Mouse (Mus musculus) heart, embryonic 12.5 days (tissue): ENCODE data around the gene Yars. TPM values are rescaled to one million over a fixed set of nuclear protein-coding genes. Genes with fewer than 3 reads are reported as not detected.

Experiments
- ATAC-seq: fragments of 200-750 bp; cut with Nextera tagmentation; 2 replicates; pipeline ENCODE4 v1.8.0; 2017; ENCODE audit warnings: moderate TSS enrichment, moderate library complexity; ENCODE audit not compliant: insufficient number of reproducible peaks, low FRiP score
- H3K27ac ChIP-seq: fragments of 300-500 bp; sonication (generic); 2 replicates; pipeline ENCODE4 v1.5.1; 2016; ENCODE audit warnings: mild to moderate bottlenecking, moderate library complexity; ENCODE audit not compliant: poor library complexity, severe bottlenecking
- H3K27me3 ChIP-seq: fragments of 300-500 bp; sonication (generic); replicated peaks from 2 replicates; pipeline ENCODE4 v1.6.1; 2016; ENCODE audit warnings: mild to moderate bottlenecking, moderate library complexity
- H3K36me3 ChIP-seq: fragments of 300-500 bp; sonication (generic); 2 replicates; pipeline ENCODE4 v1.6.1; 2016; ENCODE audit warnings: mild to moderate bottlenecking, moderate library complexity
- H3K4me1 ChIP-seq: fragments of 300-500 bp; sonication (generic); replicated peaks from 2 replicates; pipeline ENCODE4 v1.6.1; 2016; ENCODE audit warnings: mild to moderate bottlenecking
- H3K4me2 ChIP-seq: fragments of 300-500 bp; sonication (generic); 2 replicates; pipeline ENCODE4 v1.6.1; 2016; ENCODE audit warnings: mild to moderate bottlenecking, moderate library complexity
- H3K4me3 ChIP-seq: fragments of 300-500 bp; sonication (generic); 2 replicates; pipeline ENCODE4 v1.5.1; 2016; ENCODE audit warnings: mild to moderate bottlenecking
- H3K9ac ChIP-seq: fragments of 300-500 bp; sonication (generic); 2 replicates; pipeline ENCODE4 v1.6.1; 2016; ENCODE audit warnings: mild to moderate bottlenecking, moderate library complexity
- H3K9me3 ChIP-seq: fragments of 300-500 bp; sonication (generic); replicated peaks from 2 replicates; pipeline ENCODE4 v1.6.1; 2016; ENCODE audit warnings: mild to moderate bottlenecking, moderate library complexity
- WGBS: fragments of 180-500 bp; shearing (Covaris S2); methylation state at CpG from one replicate; pipeline ENCODE4 v1.1.7; 2016; 5-methylcytosine and 5-hydroxymethylcytosine counted together
- polyA plus RNA-seq: library from polyadenylated mRNA; unstranded; fragments of >200 nt; fragmentation: Nextera tagmentation; extraction: Ambion mirVana; gene quantifications from 2 replicates; pipeline ENCODE4 v1.2.1, GENCODE M21; 2016

Gene Yars
- polyA plus RNA-seq, 1 experiment from 2014 or later, result 49.3 TPM

- no peak overlapping the region for H3K27ac ChIP-seq
- no peaks in the 10 kb centered on the region for H3K36me3 ChIP-seq
- ATAC-seq, result no peak
- no peak overlapping the region for H3K4me2 ChIP-seq
- H3K4me3 ChIP-seq, result no peak overlapping the region
- 55% methylated on average over 12 of the region's 12 CpGs for WGBS
- peaks cover 83% of the 10 kb centered on the region for H3K27me3 ChIP-seq
- H3K9me3 ChIP-seq, result no peaks in the 10 kb centered on the region
- H3K4me1 ChIP-seq, result peaks cover 36% of the 10 kb centered on the region
- H3K9ac ChIP-seq, result no peak overlapping the region
These were observed 42.3 kb downstream of the Yars start for GRCm38 (mm10) chr4:129231594-129232450.

- 73% methylated on average over 9 of the region's 9 CpGs for WGBS
- Histone ChIP-seq H3K27ac (no peak overlapping the region), H3K9me3 (no peaks in the 10 kb centered on the region), H3K27me3 (peaks cover 83% of the 10 kb centered on the region), H3K4me2 (no peak overlapping the region), H3K9ac (no peak overlapping the region), H3K36me3 (no peaks in the 10 kb centered on the region), H3K4me3 (no peak overlapping the region), H3K4me1 (peaks cover 33% of the 10 kb centered on the region)
- ATAC-seq, result no peak
These were observed 43.2 kb downstream of the Yars start for GRCm38 (mm10) chr4:129232561-129233360.

- 6% methylated on average over 7 of the region's 7 CpGs for WGBS
- ATAC-seq, result no peak
- Histone ChIP-seq H3K9me3 (no peaks in the 10 kb centered on the region), H3K36me3 (no peaks in the 10 kb centered on the region), H3K4me3 (no peak overlapping the region), H3K4me2 (no peak overlapping the region), H3K4me1 (peaks cover 40% of the 10 kb centered on the region), H3K27me3 (peaks cover 85% of the 10 kb centered on the region), H3K27ac (no peak overlapping the region), H3K9ac (no peak overlapping the region)
These were observed 44.9 kb downstream of the Yars start for GRCm38 (mm10) chr4:129234488-129234887.

GRCm38 (mm10) chr4:129235147-129235546 is 45.6 kb downstream of the Yars start:
- H3K27me3 ChIP-seq, result peaks cover 85% of the 10 kb centered on the region
- 37% methylated on average over 3 of the region's 3 CpGs for WGBS
- no peak overlapping the region for H3K27ac ChIP-seq
- no peaks in the 10 kb centered on the region for H3K36me3 ChIP-seq
- no peak overlapping the region for H3K9ac ChIP-seq
- no peak for ATAC-seq
- H3K4me1 ChIP-seq, result peaks cover 40% of the 10 kb centered on the region
- no peak overlapping the region for H3K4me2 ChIP-seq
- H3K9me3 ChIP-seq, result no peaks in the 10 kb centered on the region
- no peak overlapping the region for H3K4me3 ChIP-seq

- no peak overlapping the region for H3K4me3 ChIP-seq
- WGBS, result 87% methylated on average over 8 of the region's 8 CpGs
- no peaks in the 10 kb centered on the region for H3K9me3 ChIP-seq
- no peak for ATAC-seq
- peaks cover 85% of the 10 kb centered on the region for H3K27me3 ChIP-seq
- peaks cover 40% of the 10 kb centered on the region for H3K4me1 ChIP-seq
- H3K36me3 ChIP-seq, result no peaks in the 10 kb centered on the region
- no peak overlapping the region for H3K27ac ChIP-seq
- H3K9ac ChIP-seq, result no peak overlapping the region
- H3K4me2 ChIP-seq, result no peak overlapping the region
These were observed 46.8 kb downstream of the Yars start for GRCm38 (mm10) chr4:129236236-129236813.

- H3K27ac ChIP-seq, result no peak overlapping the region
- no peak for ATAC-seq
- H3K36me3 ChIP-seq, result no peaks in the 10 kb centered on the region
- H3K9me3 ChIP-seq, result no peaks in the 10 kb centered on the region
- peaks cover 85% of the 10 kb centered on the region for H3K27me3 ChIP-seq
- peak overlapping the region; percentile 76; the same call in 1 of the 2 replicates for H3K9ac ChIP-seq
- peaks cover 48% of the 10 kb centered on the region for H3K4me1 ChIP-seq
- 8% methylated on average over 21 of the region's 21 CpGs for WGBS
- peak overlapping the region; percentile 98 for H3K4me2 ChIP-seq
- peak overlapping the region; percentile 75 for H3K4me3 ChIP-seq
These were observed 48.4 kb downstream of the Yars start for GRCm38 (mm10) chr4:129237843-129238441.

- Histone ChIP-seq H3K27ac (no peak overlapping the region), H3K27me3 (peaks cover 82% of the 10 kb centered on the region), H3K4me1 (peaks cover 48% of the 10 kb centered on the region), H3K4me3 (peak overlapping the region; percentile 75), H3K36me3 (no peaks in the 10 kb centered on the region), H3K9me3 (no peaks in the 10 kb centered on the region), H3K9ac (peak overlapping the region; percentile 76), H3K4me2 (peak overlapping the region; percentile 98)
- ATAC-seq, result peak; percentile 12; the same call in 1 of the 2 replicates
- WGBS, result under 1% methylated on average over 22 of the region's 23 CpGs
These were observed 49.0 kb downstream of the Yars start for GRCm38 (mm10) chr4:129238579-129239016.

- Histone ChIP-seq H3K27me3 (peaks cover 86% of the 10 kb centered on the region), H3K27ac (no peak overlapping the region)
These were observed 49.5 kb downstream of the Yars start for GRCm38 (mm10) chr4:129239075-129239474.

GRCm38 (mm10) chr4:129241898-129242297 is 52.3 kb downstream of the Yars start:
- WGBS, result 47% methylated on average over 4 of the region's 7 CpGs
- Histone ChIP-seq H3K27me3 (peaks cover 97% of the 10 kb centered on the region), H3K4me3 (no peak overlapping the region)

More at GRCm38 (mm10) chr4:129239075-129239474, 49.5 kb downstream of the Yars start:
- ATAC-seq, result peak; percentile 89
- under 1% methylated on average over 29 of the region's 29 CpGs for WGBS
- Histone ChIP-seq H3K4me2 (peak overlapping the region; percentile 98), H3K36me3 (no peaks in the 10 kb centered on the region), H3K4me1 (peaks cover 47% of the 10 kb centered on the region), H3K4me3 (peak overlapping the region; percentile 75), H3K9me3 (no peaks in the 10 kb centered on the region), H3K9ac (peak overlapping the region; percentile 76)

GRCm38 (mm10) chr4:129242327-129242726 is 52.8 kb downstream of the Yars start:
- Histone ChIP-seq H3K9ac (no peak overlapping the region), H3K9me3 (no peaks in the 10 kb centered on the region), H3K27ac (no peak overlapping the region), H3K4me2 (no peak overlapping the region), H3K27me3 (peaks cover 97% of the 10 kb centered on the region), H3K4me1 (peaks cover 27% of the 10 kb centered on the region), H3K4me3 (no peak overlapping the region), H3K36me3 (no peaks in the 10 kb centered on the region)
- 42% methylated on average over 4 of the region's 4 CpGs for WGBS
- no peak for ATAC-seq

More at GRCm38 (mm10) chr4:129241898-129242297, 52.3 kb downstream of the Yars start:
- no peaks in the 10 kb centered on the region for H3K9me3 ChIP-seq
- H3K4me2 ChIP-seq, result no peak overlapping the region
- H3K4me1 ChIP-seq, result peaks cover 29% of the 10 kb centered on the region
- H3K36me3 ChIP-seq, result no peaks in the 10 kb centered on the region
- ATAC-seq, result no peak
- no peak overlapping the region for H3K27ac ChIP-seq
- H3K9ac ChIP-seq, result no peak overlapping the region
